Mouse (Mus musculus): ENCODE results near the gene Adamts18. TPM values are rescaled to one million over a fixed set of nuclear protein-coding genes. Genes with fewer than 3 reads are reported as not detected.

The Adamts18 gene
- polyA plus RNA-seq, 1 experiment from 2014 or later: 3.8 TPM

DNA sequence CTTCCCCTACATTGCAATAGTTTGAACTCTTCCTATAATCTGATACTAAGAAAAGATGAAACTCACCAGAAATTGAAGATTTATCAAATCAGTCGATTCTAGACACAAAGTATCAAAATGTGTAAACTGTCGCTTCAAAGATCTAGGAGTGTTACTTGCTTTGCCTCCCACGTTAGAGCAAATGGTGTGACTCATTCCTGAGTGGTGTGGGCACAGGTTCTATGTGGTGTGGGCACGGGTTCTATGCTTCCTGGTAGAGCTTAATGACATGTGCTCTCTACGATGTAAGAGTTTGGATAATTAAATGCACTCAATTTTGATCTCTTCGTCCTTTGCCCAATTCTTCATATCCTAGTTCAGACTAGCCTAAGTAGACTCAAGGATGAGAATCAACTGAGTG lies 23.9 kb upstream of the Adamts18 start:
- WGBS: 89% methylated on average over 6 of the region's 6 CpGs
- no peaks in the 10 kb centered on the region for H3K36me3 ChIP-seq (ENCODE audit: control insufficient read depth, insufficient read depth, low read length)
- H3K27me3 ChIP-seq (ENCODE audit: control insufficient read depth, insufficient read depth, low read depth, low read length): no peaks in the 10 kb centered on the region
- H3K9me3 ChIP-seq (replicated peaks; ENCODE audit: control insufficient read depth, low read length, poor library complexity, severe bottlenecking): no peaks in the 10 kb centered on the region
- no peaks in the 10 kb centered on the region for H3K4me1 ChIP-seq (ENCODE audit: control insufficient read depth, insufficient read depth, low read length)
- H3K27ac ChIP-seq (ENCODE audit: low read length): no peak overlapping the region
- no peak for ATAC-seq
- no peak overlapping the region for H3K4me3 ChIP-seq (ENCODE audit: low read depth, low read length)
- no peak overlapping the region for H3K4me2 ChIP-seq (ENCODE audit: low read length)
- no peak overlapping the region for H3K9ac ChIP-seq (ENCODE audit: low read depth, low read length)

DNA sequence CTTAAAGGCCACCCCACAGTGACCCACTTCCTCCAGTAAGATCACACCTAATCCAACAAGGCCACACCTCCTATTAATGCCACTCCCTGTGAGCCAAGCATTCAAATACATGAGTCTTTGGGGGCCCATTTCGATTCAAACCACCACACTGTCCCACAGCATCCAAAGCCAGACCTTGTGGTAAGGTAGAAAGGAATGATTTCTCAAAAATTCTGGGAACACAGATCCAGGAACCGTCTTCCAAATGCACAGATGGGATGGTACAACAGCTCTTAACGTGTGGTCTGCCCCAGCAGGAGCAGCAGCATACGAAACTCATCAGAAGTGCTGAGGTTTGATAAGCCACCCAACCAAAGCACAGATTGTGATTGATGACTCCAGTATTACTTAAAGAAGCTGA lies 18.0 kb upstream of the Adamts18 start:
- no peak overlapping the region for H3K4me2 ChIP-seq (ENCODE audit: low read length)
- no peak overlapping the region for H3K9ac ChIP-seq (ENCODE audit: low read depth, low read length)
- no peak overlapping the region for H3K27ac ChIP-seq (ENCODE audit: low read length)
- 81% methylated on average over 4 of the region's 4 CpGs for WGBS
- no peak overlapping the region for H3K4me3 ChIP-seq (ENCODE audit: low read depth, low read length)
- H3K9me3 ChIP-seq (replicated peaks; ENCODE audit: control insufficient read depth, low read length, poor library complexity, severe bottlenecking): no peaks in the 10 kb centered on the region
- H3K36me3 ChIP-seq (ENCODE audit: control insufficient read depth, insufficient read depth, low read length): no peaks in the 10 kb centered on the region
- H3K27me3 ChIP-seq (ENCODE audit: control insufficient read depth, insufficient read depth, low read depth, low read length): no peaks in the 10 kb centered on the region
- no peak for ATAC-seq
- H3K4me1 ChIP-seq (ENCODE audit: control insufficient read depth, insufficient read depth, low read length): no peaks in the 10 kb centered on the region

DNA sequence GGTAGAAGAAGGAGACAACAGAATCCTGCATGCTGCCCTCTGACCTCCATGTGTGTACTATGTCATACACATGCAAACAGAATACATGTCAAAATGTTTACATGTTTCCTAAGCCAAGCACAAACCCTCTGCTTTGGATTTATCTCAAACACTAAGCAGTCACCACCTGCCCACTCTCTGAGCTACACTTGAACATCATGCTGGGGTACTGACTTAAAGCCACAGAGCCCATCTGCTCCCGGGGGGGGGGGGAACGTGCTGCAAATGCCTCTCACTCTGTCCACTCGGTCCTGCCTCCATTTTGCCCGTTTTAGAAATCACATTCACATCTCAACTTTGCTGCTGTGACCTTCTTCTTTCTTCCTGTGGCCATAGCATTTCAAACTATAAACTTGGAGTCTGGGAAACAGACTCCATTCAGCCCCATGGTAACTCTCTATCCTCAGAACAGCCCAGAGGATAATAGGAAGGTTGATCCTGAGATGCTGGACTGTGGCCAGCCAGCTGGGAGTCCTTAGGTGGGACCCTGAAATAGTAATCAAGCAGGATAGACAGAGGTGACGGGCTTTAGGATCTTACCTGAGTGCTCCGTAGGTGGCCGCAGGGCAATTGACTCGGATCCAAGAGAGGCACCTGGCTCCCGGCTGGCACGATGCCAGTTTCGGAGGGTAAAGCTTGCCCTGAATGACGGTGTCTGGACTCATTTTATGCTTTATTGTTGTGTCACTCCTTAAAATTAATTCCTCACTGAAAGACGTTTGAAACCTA lies 17.0 kb upstream of the Adamts18 start:
- Histone ChIP-seq H3K4me1 (ENCODE audit: control insufficient read depth, insufficient read depth, low read length) (no peaks in the 10 kb centered on the region), H3K27ac (ENCODE audit: low read length) (no peak overlapping the region), H3K36me3 (ENCODE audit: control insufficient read depth, insufficient read depth, low read length) (no peaks in the 10 kb centered on the region), H3K27me3 (ENCODE audit: control insufficient read depth, insufficient read depth, low read depth, low read length) (no peaks in the 10 kb centered on the region), H3K9ac (ENCODE audit: low read depth, low read length) (no peak overlapping the region), H3K9me3 (replicated peaks; ENCODE audit: control insufficient read depth, low read length, poor library complexity, severe bottlenecking) (no peaks in the 10 kb centered on the region), H3K4me2 (ENCODE audit: low read length) (no peak overlapping the region), H3K4me3 (ENCODE audit: low read depth, low read length) (no peak overlapping the region)
- ATAC-seq: no peak
- WGBS: 69% methylated on average over 13 of the region's 13 CpGs

DNA sequence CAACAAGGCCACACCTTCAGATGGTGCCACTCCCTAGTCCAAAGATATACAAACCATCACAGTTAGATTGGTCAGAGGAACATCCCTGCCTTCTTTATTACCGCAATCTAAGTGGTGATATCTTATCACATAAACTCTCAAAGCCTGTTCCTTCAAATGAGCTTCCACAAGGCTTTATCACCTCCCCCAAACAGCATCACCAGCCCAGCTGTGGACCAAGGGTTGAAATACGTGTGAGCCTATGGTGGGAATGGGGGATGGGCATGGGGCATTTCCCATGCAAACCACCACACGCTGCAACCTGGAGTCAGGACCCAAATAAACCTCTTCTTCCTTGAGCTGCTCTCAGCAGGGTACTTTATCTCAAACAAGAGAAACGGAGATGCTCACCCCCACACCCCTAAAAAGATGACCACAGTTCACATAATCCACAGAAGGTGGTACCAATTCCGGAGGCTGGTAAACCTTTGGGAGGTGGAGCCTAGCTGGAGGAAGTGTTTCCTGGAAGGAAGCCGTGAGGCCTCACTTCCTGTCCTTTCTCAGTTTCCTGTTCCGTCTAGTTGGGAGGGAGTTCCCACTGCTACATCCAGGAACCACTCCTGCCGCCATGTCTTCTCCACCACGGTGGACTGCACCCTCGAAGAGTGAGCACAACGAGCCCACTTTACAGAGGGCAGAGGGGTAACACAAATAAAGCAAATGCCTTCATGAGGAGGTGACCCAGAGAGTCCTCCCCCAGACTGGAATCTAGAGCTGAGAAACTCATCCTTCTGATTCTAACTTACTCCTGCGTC lies 11.5 kb upstream of the Adamts18 start:
- Histone ChIP-seq H3K27ac (ENCODE audit: low read length) (no peak overlapping the region), H3K4me3 (ENCODE audit: low read depth, low read length) (no peak overlapping the region), H3K4me1 (ENCODE audit: control insufficient read depth, insufficient read depth, low read length) (no peaks in the 10 kb centered on the region), H3K9me3 (replicated peaks; ENCODE audit: control insufficient read depth, low read length, poor library complexity, severe bottlenecking) (no peaks in the 10 kb centered on the region), H3K27me3 (ENCODE audit: control insufficient read depth, insufficient read depth, low read depth, low read length) (no peaks in the 10 kb centered on the region), H3K4me2 (ENCODE audit: low read length) (no peak overlapping the region), H3K9ac (ENCODE audit: low read depth, low read length) (no peak overlapping the region), H3K36me3 (ENCODE audit: control insufficient read depth, insufficient read depth, low read length) (no peaks in the 10 kb centered on the region)
- no peak for ATAC-seq
- 93% methylated on average over 12 of the region's 12 CpGs for WGBS

DNA sequence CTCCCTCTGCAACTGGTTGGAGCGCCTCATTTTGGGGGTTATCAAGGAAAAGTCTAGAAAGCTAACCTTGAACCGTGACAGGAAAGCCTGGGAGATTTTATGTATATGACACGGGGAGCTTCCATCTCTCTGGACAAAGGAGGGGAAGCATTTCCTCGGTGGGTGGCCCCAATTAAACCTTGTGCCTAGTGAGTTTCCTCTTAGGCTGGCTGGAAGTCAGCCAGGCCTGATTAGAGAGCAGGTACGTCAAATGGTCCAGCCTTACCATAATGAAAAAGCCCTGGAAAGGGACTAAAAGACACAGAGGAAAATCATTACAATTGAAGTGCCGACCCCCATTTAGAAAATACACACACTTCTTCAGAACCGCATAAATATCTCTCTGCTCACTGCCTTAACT lies 10.3 kb upstream of the Adamts18 start:
- H3K27ac ChIP-seq (ENCODE audit: low read length): no peak overlapping the region
- H3K4me3 ChIP-seq (ENCODE audit: low read depth, low read length): no peak overlapping the region
- no peaks in the 10 kb centered on the region for H3K27me3 ChIP-seq (ENCODE audit: control insufficient read depth, insufficient read depth, low read depth, low read length)
- no peaks in the 10 kb centered on the region for H3K9me3 ChIP-seq (replicated peaks; ENCODE audit: control insufficient read depth, low read length, poor library complexity, severe bottlenecking)
- 45% methylated on average over 7 of the region's 7 CpGs for WGBS
- no peak for ATAC-seq
- H3K4me2 ChIP-seq (ENCODE audit: low read length): no peak overlapping the region
- H3K36me3 ChIP-seq (ENCODE audit: control insufficient read depth, insufficient read depth, low read length): no peaks in the 10 kb centered on the region
- no peak overlapping the region for H3K9ac ChIP-seq (ENCODE audit: low read depth, low read length)
- no peaks in the 10 kb centered on the region for H3K4me1 ChIP-seq (ENCODE audit: control insufficient read depth, insufficient read depth, low read length)

DNA sequence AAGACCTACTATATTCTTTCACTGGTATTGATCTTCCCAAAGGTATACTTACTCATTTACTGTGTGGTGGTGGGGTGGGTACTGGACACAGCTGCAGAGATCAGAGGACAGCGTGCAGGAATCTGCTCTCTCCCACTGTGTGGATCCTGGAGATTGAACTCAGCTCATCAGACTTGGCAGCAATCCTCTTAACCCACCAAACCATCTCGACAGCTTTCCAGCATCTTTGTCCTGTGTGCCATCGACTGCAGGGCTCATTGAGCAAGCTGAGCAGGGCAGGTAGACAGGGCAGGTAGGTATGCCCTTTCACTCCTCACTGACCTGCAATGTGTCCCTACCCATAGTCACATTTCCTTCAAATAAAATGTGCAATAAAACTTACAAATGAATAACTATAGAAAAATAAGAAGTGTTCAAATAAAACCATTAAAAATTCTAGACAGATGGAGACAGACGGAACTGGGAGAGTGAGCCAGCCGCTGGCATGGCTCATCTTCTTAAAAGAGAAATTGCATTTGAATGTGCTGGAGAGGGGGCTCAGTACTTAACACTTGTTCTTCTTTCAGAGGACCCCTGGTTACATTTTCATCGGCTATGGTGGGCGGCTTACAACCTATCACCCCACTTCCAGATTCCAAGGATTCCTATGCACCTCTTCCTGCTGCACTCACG lies 6.2 kb upstream of the Adamts18 start:
- WGBS: 79% methylated on average over 8 of the region's 8 CpGs
- no peak for ATAC-seq
- no peaks in the 10 kb centered on the region for H3K4me1 ChIP-seq (ENCODE audit: control insufficient read depth, insufficient read depth, low read length)
- no peaks in the 10 kb centered on the region for H3K27me3 ChIP-seq (ENCODE audit: control insufficient read depth, insufficient read depth, low read depth, low read length)
- H3K27ac ChIP-seq (ENCODE audit: low read length): no peak overlapping the region
- no peak overlapping the region for H3K9ac ChIP-seq (ENCODE audit: low read depth, low read length)
- no peaks in the 10 kb centered on the region for H3K36me3 ChIP-seq (ENCODE audit: control insufficient read depth, insufficient read depth, low read length)
- no peaks in the 10 kb centered on the region for H3K9me3 ChIP-seq (replicated peaks; ENCODE audit: control insufficient read depth, low read length, poor library complexity, severe bottlenecking)
- H3K4me3 ChIP-seq (ENCODE audit: low read depth, low read length): no peak overlapping the region
- no peak overlapping the region for H3K4me2 ChIP-seq (ENCODE audit: low read length)

DNA sequence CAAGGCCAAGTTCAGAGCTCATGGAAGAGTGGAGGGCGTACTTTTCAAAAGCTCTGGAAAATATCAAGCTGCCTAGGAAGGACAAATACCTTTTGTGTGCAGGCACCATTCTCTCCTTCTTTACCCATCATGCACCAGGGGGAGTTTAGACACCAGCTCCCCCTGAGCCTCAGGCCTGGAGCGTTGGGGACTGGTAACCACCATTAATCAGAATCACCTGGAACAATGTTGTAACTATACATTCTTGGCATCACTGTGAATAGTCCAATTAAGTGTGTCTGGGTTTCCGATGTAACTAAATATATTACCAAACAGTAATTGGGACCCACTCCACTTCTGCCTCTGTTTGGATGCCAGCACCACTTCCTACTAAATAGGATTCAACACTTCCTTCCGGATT lies 5.2 kb upstream of the Adamts18 start:
- Histone ChIP-seq H3K27me3 (ENCODE audit: control insufficient read depth, insufficient read depth, low read depth, low read length) (no peaks in the 10 kb centered on the region), H3K27ac (ENCODE audit: low read length) (no peak overlapping the region), H3K36me3 (ENCODE audit: control insufficient read depth, insufficient read depth, low read length) (no peaks in the 10 kb centered on the region), H3K4me1 (ENCODE audit: control insufficient read depth, insufficient read depth, low read length) (0 out of 2 replicates have a peak, but pooled peaks cover 3% of the 10 kb centered on the region), H3K4me2 (ENCODE audit: low read length) (no peak overlapping the region), H3K9me3 (replicated peaks; ENCODE audit: control insufficient read depth, low read length, poor library complexity, severe bottlenecking) (no peaks in the 10 kb centered on the region), H3K4me3 (ENCODE audit: low read depth, low read length) (no peak overlapping the region), H3K9ac (ENCODE audit: low read depth, low read length) (no peak overlapping the region)
- no peak for ATAC-seq
- WGBS: 79% methylated on average over 4 of the region's 4 CpGs

DNA sequence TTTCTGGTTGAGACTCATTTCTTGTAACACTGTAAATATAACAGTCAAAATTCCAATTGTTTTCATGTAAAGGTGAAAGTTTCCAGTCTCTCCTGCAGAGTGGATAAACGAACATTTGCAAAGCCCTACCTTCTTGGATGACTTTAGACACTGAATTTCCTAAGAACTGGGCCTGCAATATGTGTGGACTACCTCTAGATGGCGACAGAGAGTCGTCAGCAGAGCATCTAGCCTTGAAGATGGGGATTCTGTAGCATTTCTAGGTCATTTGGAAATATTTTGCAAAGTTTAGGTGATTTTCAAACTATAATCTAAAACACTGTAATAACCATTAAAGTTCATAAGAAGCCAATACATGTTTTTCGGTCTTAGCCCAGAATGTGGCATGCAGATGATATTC lies 3.1 kb upstream of the Adamts18 start:
- Histone ChIP-seq H3K36me3 (ENCODE audit: control insufficient read depth, insufficient read depth, low read length) (no peaks in the 10 kb centered on the region), H3K4me2 (ENCODE audit: low read length) (no peak overlapping the region), H3K27me3 (ENCODE audit: control insufficient read depth, insufficient read depth, low read depth, low read length) (0 out of 2 replicates have a peak, but pooled peaks cover 3% of the 10 kb centered on the region), H3K4me3 (ENCODE audit: low read depth, low read length) (no peak overlapping the region), H3K27ac (ENCODE audit: low read length) (no peak overlapping the region), H3K9ac (ENCODE audit: low read depth, low read length) (no peak overlapping the region), H3K4me1 (ENCODE audit: control insufficient read depth, insufficient read depth, low read length) (0 out of 2 replicates have a peak, but pooled peaks cover 8% of the 10 kb centered on the region), H3K9me3 (replicated peaks; ENCODE audit: control insufficient read depth, low read length, poor library complexity, severe bottlenecking) (no peaks in the 10 kb centered on the region)
- ATAC-seq: no peak
- WGBS: 47% methylated on average over 4 of the region's 4 CpGs
